Mouse (Mus musculus) heart, postnatal 0 days (tissue): ENCODE measurements around the gene Ypel5.

ENCODE experiments used
- CTCF ChIP-seq: IDR thresholded peaks from 2 replicates; pipeline ENCODE4 v1.5.1; 2016; ENCODE audit warnings: antibody characterized with exemption, control low read depth, low read depth
- EP300 ChIP-seq: IDR thresholded peaks from 2 replicates; pipeline ENCODE4 v1.6.1; 2016; ENCODE audit warnings: antibody characterized with exemption, low read depth

- TF ChIP-seq CTCF: no peak
- TF ChIP-seq EP300: no peak
These were observed 41.6 kb upstream of the Ypel5 start for GRCm38 (mm10) chr17:72794660-72795059.
